Mouse (Mus musculus): ENCODE data around the gene Pkig. TPM values are rescaled to one million over a fixed set of nuclear protein-coding genes. Genes with fewer than 3 reads are reported as not detected.
A peak's percentile ranks its signal among the peaks of the same experiment; 100 is the strongest.

Gene Pkig
- polyA plus RNA-seq, 1 experiment from 2014 or later = 134 TPM

DNA sequence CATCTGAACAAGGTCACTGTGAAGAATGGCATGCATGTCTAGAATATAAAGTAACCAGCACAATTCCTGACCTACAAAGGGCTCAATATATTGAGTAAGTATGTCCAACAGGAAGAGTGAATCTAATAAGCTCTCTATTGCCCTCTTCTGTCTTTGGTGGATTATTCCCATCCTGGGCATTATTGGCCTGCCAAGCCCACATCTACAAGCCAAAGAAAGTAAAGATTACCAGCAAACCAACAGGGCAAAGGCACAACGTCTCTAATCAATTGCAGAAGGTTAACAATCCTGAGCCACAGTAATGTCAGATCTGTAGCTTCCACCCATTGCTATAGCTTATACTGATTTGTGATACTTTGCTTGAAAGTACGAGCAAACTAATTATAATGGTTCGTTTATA is 17.7 kb upstream of the Pkig start:
- ATAC-seq = no peak
- H3K9ac ChIP-seq (ENCODE audit: low read depth, low read length) = no peak overlapping the region
- H3K27ac ChIP-seq (ENCODE audit: low read length) = no peak overlapping the region
- 79% methylated on average over 3 of the region's 3 CpGs for WGBS
- H3K4me2 ChIP-seq (ENCODE audit: low read length) = no peak overlapping the region
- no peaks in the 10 kb centered on the region for H3K27me3 ChIP-seq (ENCODE audit: control insufficient read depth, insufficient read depth, low read depth, low read length)
- no peaks in the 10 kb centered on the region for H3K36me3 ChIP-seq (ENCODE audit: control insufficient read depth, insufficient read depth, low read length)
- no peaks in the 10 kb centered on the region for H3K9me3 ChIP-seq (replicated peaks; ENCODE audit: control insufficient read depth, low read length, poor library complexity, severe bottlenecking)
- peaks cover 26% of the 10 kb centered on the region for H3K4me1 ChIP-seq (ENCODE audit: control insufficient read depth, insufficient read depth, low read length)
- no peak overlapping the region for H3K4me3 ChIP-seq (ENCODE audit: low read depth, low read length)

DNA sequence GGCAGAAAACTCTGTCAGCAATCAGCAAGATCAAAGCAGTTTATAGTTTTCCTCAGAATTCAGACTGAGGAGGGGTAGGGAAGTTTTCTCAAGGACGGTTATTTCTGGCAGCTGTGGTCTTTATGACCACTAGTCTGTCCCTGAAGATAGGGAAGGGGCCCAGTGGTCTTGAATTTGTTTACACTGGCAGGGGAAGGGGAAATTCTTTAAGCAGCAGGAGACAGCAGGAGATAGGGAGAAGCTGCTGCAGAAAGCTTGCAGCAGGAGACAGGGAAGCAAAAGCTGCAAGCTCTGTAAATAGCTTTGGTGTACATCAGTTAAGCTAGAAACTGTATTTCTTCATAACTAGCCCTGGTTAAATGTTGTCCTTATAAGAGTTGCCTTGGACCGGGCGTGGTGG is 16.5 kb upstream of the Pkig start:
- peaks cover 26% of the 10 kb centered on the region for H3K4me1 ChIP-seq (ENCODE audit: control insufficient read depth, insufficient read depth, low read length)
- WGBS = 87% methylated on average over 3 of the region's 3 CpGs
- no peak overlapping the region for H3K9ac ChIP-seq (ENCODE audit: low read depth, low read length)
- no peak overlapping the region for H3K4me3 ChIP-seq (ENCODE audit: low read depth, low read length)
- no peaks in the 10 kb centered on the region for H3K9me3 ChIP-seq (replicated peaks; ENCODE audit: control insufficient read depth, low read length, poor library complexity, severe bottlenecking)
- no peak overlapping the region for H3K27ac ChIP-seq (ENCODE audit: low read length)
- H3K36me3 ChIP-seq (ENCODE audit: control insufficient read depth, insufficient read depth, low read length) = no peaks in the 10 kb centered on the region
- no peaks in the 10 kb centered on the region for H3K27me3 ChIP-seq (ENCODE audit: control insufficient read depth, insufficient read depth, low read depth, low read length)
- no peak overlapping the region for H3K4me2 ChIP-seq (ENCODE audit: low read length)
- ATAC-seq = no peak

DNA sequence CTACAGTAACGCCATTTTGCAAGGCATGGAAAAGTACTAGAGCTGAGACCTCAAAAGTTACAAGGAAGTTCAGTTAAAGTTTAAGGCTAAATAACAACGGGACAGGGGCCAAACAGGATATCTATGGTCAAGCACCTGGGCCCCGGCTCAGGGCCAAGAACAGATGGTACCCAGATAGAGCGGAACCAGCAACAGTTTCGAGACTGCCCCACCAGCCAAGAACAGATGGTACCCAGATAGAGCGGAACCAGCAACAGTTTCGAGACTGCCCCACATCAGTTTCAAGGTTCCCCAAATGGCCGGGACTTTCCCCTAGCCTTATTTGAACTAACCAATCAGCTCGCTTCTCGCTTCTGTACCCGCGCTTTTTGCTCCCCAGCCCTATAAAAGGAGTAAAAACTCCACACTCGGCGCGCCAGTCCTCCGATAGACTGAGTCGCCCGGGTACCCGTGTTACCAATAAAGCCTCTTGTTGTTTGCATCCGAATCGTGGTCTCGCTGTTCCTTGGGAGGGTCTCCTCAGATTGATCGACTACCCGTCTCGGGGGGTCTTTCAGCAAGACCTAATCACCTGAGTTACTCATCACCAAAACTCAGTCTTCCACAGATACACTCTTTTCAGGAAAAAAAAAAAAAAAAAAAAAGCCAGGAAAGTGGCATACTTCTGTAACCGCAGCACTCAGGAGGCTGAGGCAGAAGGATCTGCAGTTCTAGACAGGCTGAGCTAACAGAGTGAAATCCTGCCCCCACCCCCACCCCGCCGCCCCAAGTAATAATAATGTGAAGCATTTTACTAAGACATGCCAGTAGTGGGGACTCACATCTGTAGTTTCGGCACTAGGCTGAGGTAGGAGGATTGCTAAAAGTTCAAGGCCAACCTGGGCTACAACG is 15.3 kb upstream of the Pkig start:
- no peaks in the 10 kb centered on the region for H3K9me3 ChIP-seq (replicated peaks; ENCODE audit: control insufficient read depth, low read length, poor library complexity, severe bottlenecking)

DNA sequence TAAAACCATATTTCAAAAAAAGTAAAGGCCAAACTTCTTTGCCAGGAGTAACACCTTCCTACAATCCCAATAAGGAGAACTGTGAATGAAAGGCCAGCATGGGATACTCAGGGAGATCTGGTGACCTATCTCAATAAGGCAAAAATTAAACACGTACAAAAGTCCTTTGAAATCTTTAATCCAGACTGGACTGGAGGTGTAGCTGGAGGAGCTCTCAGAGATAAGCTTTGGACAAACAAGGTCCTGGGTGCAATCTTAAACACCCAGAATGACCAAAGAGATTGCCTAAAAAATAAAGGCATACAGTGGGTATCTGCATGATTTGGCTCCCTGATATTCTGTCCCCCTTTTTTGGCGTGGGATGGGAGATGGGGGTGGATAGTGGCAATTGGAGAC is 14.6 kb upstream of the Pkig start:
- Histone ChIP-seq H3K27ac (ENCODE audit: low read length) (no peak overlapping the region), H3K9ac (ENCODE audit: low read depth, low read length) (peak overlapping the region; percentile 97), H3K27me3 (ENCODE audit: control insufficient read depth, insufficient read depth, low read depth, low read length) (no peaks in the 10 kb centered on the region), H3K9me3 (replicated peaks; ENCODE audit: control insufficient read depth, low read length, poor library complexity, severe bottlenecking) (no peaks in the 10 kb centered on the region), H3K4me3 (ENCODE audit: low read depth, low read length) (peak overlapping the region; percentile 81), H3K4me2 (ENCODE audit: low read length) (peak overlapping the region; percentile 81), H3K4me1 (ENCODE audit: control insufficient read depth, insufficient read depth, low read length) (peaks cover 26% of the 10 kb centered on the region), H3K36me3 (ENCODE audit: control insufficient read depth, insufficient read depth, low read length) (no peaks in the 10 kb centered on the region)
- WGBS = 66% methylated on average over 2 of the region's 2 CpGs
- no peak for ATAC-seq

More for the DNA sequence above, 15.3 kb upstream of the Pkig start:
- WGBS = 92% methylated on average over 30 of the region's 30 CpGs
- Histone ChIP-seq H3K4me2 (ENCODE audit: low read length) (peak overlapping the region; percentile 81), H3K27ac (ENCODE audit: low read length) (no peak overlapping the region), H3K27me3 (ENCODE audit: control insufficient read depth, insufficient read depth, low read depth, low read length) (no peaks in the 10 kb centered on the region), H3K9ac (ENCODE audit: low read depth, low read length) (no peak overlapping the region; the same call in 1 of the 2 replicates), H3K4me1 (ENCODE audit: control insufficient read depth, insufficient read depth, low read length) (peaks cover 26% of the 10 kb centered on the region), H3K36me3 (ENCODE audit: control insufficient read depth, insufficient read depth, low read length) (no peaks in the 10 kb centered on the region), H3K4me3 (ENCODE audit: low read depth, low read length) (no peak overlapping the region; the same call in 1 of the 2 replicates)
- no peak for ATAC-seq

DNA sequence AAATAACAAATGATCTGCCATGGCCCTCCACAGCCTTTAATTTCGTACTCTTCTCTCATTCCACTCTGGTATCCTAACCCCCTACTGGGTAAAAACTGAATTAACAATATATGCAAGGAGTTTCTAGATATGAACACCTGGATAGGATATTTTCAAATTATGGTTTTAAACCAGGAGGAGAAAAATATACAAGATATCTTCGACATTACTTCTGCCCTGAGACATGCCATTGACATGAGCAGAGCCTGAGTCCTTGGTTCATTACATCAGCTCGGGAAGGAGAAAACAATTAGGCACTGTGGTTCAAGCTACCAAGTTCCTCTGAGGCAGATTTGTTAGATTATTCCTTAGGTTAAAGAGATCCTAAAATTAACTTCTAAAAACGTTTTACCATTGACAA is 14.1 kb upstream of the Pkig start:
- Histone ChIP-seq H3K9ac (ENCODE audit: low read depth, low read length) (peak overlapping the region; percentile 97), H3K36me3 (ENCODE audit: control insufficient read depth, insufficient read depth, low read length) (no peaks in the 10 kb centered on the region), H3K4me2 (ENCODE audit: low read length) (peak overlapping the region; percentile 81), H3K4me3 (ENCODE audit: low read depth, low read length) (peak overlapping the region; percentile 81), H3K27me3 (ENCODE audit: control insufficient read depth, insufficient read depth, low read depth, low read length) (no peaks in the 10 kb centered on the region), H3K9me3 (replicated peaks; ENCODE audit: control insufficient read depth, low read length, poor library complexity, severe bottlenecking) (no peaks in the 10 kb centered on the region), H3K4me1 (ENCODE audit: control insufficient read depth, insufficient read depth, low read length) (peaks cover 26% of the 10 kb centered on the region), H3K27ac (ENCODE audit: low read length) (peak overlapping the region; percentile 95)
- 7% methylated on average over 4 of the region's 4 CpGs for WGBS
- ATAC-seq = no peak

DNA sequence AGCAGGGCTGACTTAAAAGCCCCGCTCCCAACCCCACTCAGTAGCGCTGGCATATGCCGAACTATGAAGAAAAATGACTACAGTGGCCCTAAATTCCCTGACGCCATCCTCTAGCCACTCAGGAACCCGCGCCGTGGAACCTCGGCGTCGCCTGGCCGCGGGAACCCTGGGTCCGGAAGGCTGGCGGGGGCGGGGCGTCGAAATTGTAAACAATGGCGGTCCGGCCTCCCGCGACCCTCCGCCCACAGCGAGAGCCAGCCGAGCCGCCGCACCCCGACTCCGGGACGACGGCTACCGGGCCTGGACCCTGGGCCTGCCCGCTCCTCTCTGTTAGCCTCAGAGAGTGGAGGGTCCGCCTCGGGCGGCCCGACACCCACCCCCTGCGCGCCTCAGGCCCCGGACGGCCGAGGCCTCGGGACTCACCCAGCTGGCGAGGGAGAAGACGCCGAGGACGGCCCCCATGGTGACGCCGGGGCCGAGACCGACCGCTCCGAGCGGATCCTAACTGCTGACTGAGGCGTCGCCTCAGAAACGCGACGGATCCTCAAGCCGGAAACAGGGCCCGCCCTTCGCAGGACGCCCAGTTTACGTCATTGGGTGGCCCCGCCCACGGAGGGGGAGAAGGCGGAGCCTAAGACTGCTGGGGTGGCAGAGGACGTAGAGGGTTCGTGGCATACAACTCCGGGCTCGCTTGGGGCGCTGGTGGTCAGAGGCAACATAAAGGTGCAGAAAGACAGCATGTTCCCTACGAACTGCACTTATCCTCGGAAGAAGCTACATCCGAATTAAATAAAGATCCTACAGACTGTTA is 13.4 kb upstream of the Pkig start, which contains the start of gene Serinc3:
TSS of gene Serinc3 (minus strand) at position 557 of the 811 bp plus-strand sequence.
- Histone ChIP-seq H3K9ac (ENCODE audit: low read depth, low read length) (peak within 1 kb of the TSS; percentile 97), H3K27me3 (ENCODE audit: control insufficient read depth, insufficient read depth, low read depth, low read length) (no peaks in the 10 kb centered on the region), H3K4me1 (ENCODE audit: control insufficient read depth, insufficient read depth, low read length) (peaks cover 22% of the 10 kb centered on the region), H3K36me3 (ENCODE audit: control insufficient read depth, insufficient read depth, low read length) (no peaks in the 10 kb centered on the region), H3K4me2 (ENCODE audit: low read length) (peak within 1 kb of the TSS; percentile 81), H3K9me3 (replicated peaks; ENCODE audit: control insufficient read depth, low read length, poor library complexity, severe bottlenecking) (no peaks in the 10 kb centered on the region), H3K27ac (ENCODE audit: low read length) (peak within 1 kb of the TSS; percentile 95), H3K4me3 (ENCODE audit: low read depth, low read length) (peak within 1 kb of the TSS; percentile 81)
- under 1% methylated on average over 73 of the region's 74 CpGs for WGBS
- ATAC-seq = peak; percentile 97

DNA sequence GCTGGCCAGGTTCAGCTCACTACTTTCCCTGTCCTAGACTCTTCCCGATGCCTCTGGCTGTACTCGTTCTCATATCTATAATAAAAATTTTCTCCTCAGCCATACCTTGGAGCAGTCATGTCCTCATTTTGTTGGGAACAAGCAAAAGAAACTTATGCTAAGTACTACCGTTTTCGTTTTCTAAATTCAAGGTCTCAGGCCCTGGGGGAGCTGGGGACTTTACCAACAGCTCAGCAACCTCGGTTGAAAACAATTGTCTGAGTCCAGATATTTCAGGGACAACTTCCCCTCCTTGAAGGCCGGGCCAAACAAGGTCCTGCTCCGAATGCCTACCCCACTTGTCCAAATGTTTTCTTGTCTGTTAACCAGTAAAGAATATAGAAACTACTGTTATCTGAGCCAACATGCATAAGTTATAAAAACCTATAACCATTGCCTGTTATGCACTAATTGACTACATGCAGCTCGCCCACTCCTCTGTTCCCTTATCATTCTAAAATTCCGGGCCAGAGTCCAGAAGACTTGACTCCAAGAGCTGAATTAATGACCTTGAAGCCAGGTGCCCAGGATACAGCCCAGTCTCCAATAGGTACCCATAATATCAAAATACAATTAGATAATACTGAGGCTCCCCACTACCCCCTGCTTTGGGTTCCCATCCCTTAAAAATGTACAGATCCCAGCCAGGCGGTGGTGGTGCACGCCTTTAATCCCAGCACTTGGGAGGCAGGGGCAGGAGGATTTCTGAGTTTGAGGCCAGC is 12.3 kb upstream of the Pkig start:
- Histone ChIP-seq H3K27me3 (ENCODE audit: control insufficient read depth, insufficient read depth, low read depth, low read length) (no peaks in the 10 kb centered on the region), H3K9me3 (replicated peaks; ENCODE audit: control insufficient read depth, low read length, poor library complexity, severe bottlenecking) (peaks cover 6% of the 10 kb centered on the region; the same call in 1 of the 2 replicates), H3K4me2 (ENCODE audit: low read length) (no peak overlapping the region), H3K4me1 (ENCODE audit: control insufficient read depth, insufficient read depth, low read length) (peaks cover 17% of the 10 kb centered on the region), H3K4me3 (ENCODE audit: low read depth, low read length) (no peak overlapping the region), H3K9ac (ENCODE audit: low read depth, low read length) (no peak overlapping the region), H3K27ac (ENCODE audit: low read length) (no peak overlapping the region), H3K36me3 (ENCODE audit: control insufficient read depth, insufficient read depth, low read length) (no peaks in the 10 kb centered on the region)
- ATAC-seq = no peak
- 83% methylated on average over 11 of the region's 11 CpGs for WGBS

DNA sequence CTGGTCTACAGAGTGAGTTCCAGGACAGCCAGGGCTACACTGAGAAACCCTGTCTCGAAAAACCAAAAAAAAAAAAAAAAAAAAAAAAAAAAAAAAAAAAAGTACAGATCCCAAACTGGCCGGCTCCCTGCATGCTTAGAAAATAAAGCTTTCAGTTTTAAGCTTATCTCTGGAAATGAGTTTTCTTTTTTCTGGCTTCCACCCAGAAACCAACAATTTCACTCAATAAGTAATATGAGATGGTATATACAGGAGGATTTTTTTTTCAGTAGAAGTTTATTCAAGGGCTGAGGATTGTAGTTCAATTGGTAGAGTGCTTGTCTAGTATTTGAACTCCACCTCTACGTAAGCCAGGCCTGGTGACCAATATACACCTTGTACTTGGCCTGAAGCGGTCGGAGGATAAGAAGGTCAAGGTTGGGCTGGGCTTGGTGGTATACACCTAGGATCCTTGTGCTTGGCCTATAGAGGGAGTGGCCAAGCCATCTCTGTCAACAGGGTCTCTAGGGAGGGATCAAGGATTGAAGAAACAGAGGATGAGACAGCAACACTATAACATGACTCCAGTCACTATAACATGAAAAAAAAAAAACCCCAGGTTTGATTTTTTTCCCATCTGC is 11.6 kb upstream of the Pkig start:
- WGBS = 92% methylated on average over 5 of the region's 5 CpGs
- Histone ChIP-seq H3K36me3 (ENCODE audit: control insufficient read depth, insufficient read depth, low read length) (no peaks in the 10 kb centered on the region), H3K9ac (ENCODE audit: low read depth, low read length) (no peak overlapping the region), H3K4me3 (ENCODE audit: low read depth, low read length) (no peak overlapping the region), H3K27ac (ENCODE audit: low read length) (no peak overlapping the region), H3K9me3 (replicated peaks; ENCODE audit: control insufficient read depth, low read length, poor library complexity, severe bottlenecking) (peaks cover 6% of the 10 kb centered on the region; the same call in 1 of the 2 replicates), H3K27me3 (ENCODE audit: control insufficient read depth, insufficient read depth, low read depth, low read length) (no peaks in the 10 kb centered on the region), H3K4me1 (ENCODE audit: control insufficient read depth, insufficient read depth, low read length) (peaks cover 17% of the 10 kb centered on the region), H3K4me2 (ENCODE audit: low read length) (no peak overlapping the region)
- ATAC-seq = no peak

All from midbrain, embryonic 16.5 days (tissue).